Mouse (Mus musculus): ENCODE results near the gene Art3. TPM values are rescaled to one million over a fixed set of nuclear protein-coding genes. Genes with fewer than 3 reads are reported as not detected.

Art3 gene
- polyA plus RNA-seq, 1 experiment from 2014 or later = 4.5 TPM

DNA sequence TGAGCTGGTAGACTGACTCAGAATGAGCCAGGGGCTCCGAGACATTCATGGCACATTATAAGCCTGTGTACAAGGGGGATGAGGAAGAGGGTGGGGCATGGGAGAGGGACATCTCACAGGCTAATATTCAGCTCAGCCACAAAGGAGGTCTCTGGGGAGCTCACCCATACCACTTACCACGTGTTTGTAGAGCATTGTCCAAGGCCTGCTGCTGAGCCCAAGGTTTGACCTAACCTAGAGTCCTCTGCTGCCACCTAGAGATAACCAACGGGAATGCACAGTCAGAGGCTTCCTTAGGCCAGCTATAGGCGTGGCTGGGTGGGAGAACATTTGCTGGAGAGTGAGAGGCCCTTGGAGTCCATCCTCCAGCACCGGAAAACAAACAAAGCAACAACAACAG, 66.5 kb downstream of the Art3 start:
- H3K4me3 ChIP-seq (replicated peaks) = no peak overlapping the region
- no peak overlapping the region for H3K27ac ChIP-seq
- no peaks in the 10 kb centered on the region for H3K9me3 ChIP-seq
- H3K4me1 ChIP-seq (replicated peaks) = no peaks in the 10 kb centered on the region
- H3K9ac ChIP-seq (replicated peaks) = no peak overlapping the region
- peak; percentile 84 for ATAC-seq (ENCODE audit: insufficient number of reproducible peaks, insufficient read depth, low FRiP score, low TSS enrichment, low read depth)
- no peak overlapping the region for H3K4me2 ChIP-seq
- 21% methylated on average over 5 of the region's 5 CpGs for WGBS
- no peaks in the 10 kb centered on the region for H3K36me3 ChIP-seq
- peaks cover 10% of the 10 kb centered on the region for H3K27me3 ChIP-seq

DNA sequence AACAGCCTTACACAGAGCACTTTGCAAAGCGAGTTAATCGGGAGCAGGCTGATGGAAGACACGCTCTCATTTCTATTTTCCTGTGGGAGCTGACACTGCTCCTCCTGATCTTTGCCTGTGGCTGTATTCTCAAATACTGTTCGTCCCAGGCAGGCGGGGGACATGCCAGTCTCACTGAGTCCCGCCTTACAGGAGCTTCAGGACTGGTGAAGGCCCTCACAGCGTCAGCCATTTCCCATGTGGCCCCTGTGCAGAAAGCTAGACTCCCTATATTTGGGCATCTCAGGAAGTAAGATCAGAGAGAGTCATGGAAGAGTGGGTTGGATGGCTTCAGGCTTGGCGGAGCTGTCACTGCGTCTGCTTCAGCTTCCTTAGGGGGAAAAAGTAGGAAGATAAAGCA, 71.2 kb downstream of the Art3 start:
- Histone ChIP-seq H3K27me3 (no peaks in the 10 kb centered on the region), H3K9me3 (no peaks in the 10 kb centered on the region), H3K27ac (no peak overlapping the region), H3K4me1 (replicated peaks) (peaks cover 13% of the 10 kb centered on the region), H3K4me2 (no peak overlapping the region), H3K4me3 (replicated peaks) (no peak overlapping the region), H3K9ac (replicated peaks) (no peak overlapping the region), H3K36me3 (no peaks in the 10 kb centered on the region)
- 75% methylated on average over 9 of the region's 9 CpGs for WGBS
- no peak for ATAC-seq (ENCODE audit: insufficient number of reproducible peaks, insufficient read depth, low FRiP score, low TSS enrichment, low read depth)

GRCm38 (mm10) chr5:92403562-92404399, 72.2 kb downstream of the Art3 start:
- H3K4me1 ChIP-seq (replicated peaks) = peaks cover 13% of the 10 kb centered on the region
- peak; percentile 82; the same call in 1 of the 2 replicates for ATAC-seq (ENCODE audit: insufficient number of reproducible peaks, insufficient read depth, low FRiP score, low TSS enrichment, low read depth)
- H3K9ac ChIP-seq (replicated peaks) = no peak overlapping the region
- no peaks in the 10 kb centered on the region for H3K9me3 ChIP-seq
- no peak overlapping the region; the same call in 1 of the 2 replicates for H3K27ac ChIP-seq
- peak overlapping the region; percentile 13 for H3K4me2 ChIP-seq
- H3K27me3 ChIP-seq = no peaks in the 10 kb centered on the region
- 30% methylated on average over 8 of the region's 10 CpGs for WGBS
- no peaks in the 10 kb centered on the region for H3K36me3 ChIP-seq
- H3K4me3 ChIP-seq (replicated peaks) = no peak overlapping the region

GRCm38 (mm10) chr5:92404400-92404678, 72.7 kb downstream of the Art3 start:
- H3K4me1 ChIP-seq (replicated peaks) = peaks cover 13% of the 10 kb centered on the region
- peak overlapping the region; percentile 13 for H3K4me2 ChIP-seq
- H3K36me3 ChIP-seq = no peaks in the 10 kb centered on the region
- no peak overlapping the region for H3K4me3 ChIP-seq (replicated peaks)
- 9% methylated on average over 2 of the region's 2 CpGs for WGBS
- no peaks in the 10 kb centered on the region for H3K9me3 ChIP-seq
- no peak overlapping the region; the same call in 1 of the 2 replicates for H3K27ac ChIP-seq
- H3K27me3 ChIP-seq = no peaks in the 10 kb centered on the region
- no peak; the same call in 1 of the 2 replicates for ATAC-seq (ENCODE audit: insufficient number of reproducible peaks, insufficient read depth, low FRiP score, low TSS enrichment, low read depth)
- H3K9ac ChIP-seq (replicated peaks) = no peak overlapping the region

- no peak for ATAC-seq (ENCODE audit: insufficient number of reproducible peaks, insufficient read depth, low FRiP score, low TSS enrichment, low read depth)
- WGBS = 81% methylated on average over 9 of the region's 9 CpGs
- Histone ChIP-seq H3K9ac (replicated peaks) (no peak overlapping the region), H3K9me3 (no peaks in the 10 kb centered on the region), H3K4me1 (replicated peaks) (peaks cover 2% of the 10 kb centered on the region), H3K4me2 (no peak overlapping the region), H3K27ac (no peak overlapping the region), H3K27me3 (no peaks in the 10 kb centered on the region), H3K4me3 (replicated peaks) (no peak overlapping the region), H3K36me3 (peaks cover 11% of the 10 kb centered on the region; the same call in 1 of the 2 replicates)
Measured at GRCm38 (mm10) chr5:92409361-92410155, 77.9 kb downstream of the Art3 start.

DNA sequence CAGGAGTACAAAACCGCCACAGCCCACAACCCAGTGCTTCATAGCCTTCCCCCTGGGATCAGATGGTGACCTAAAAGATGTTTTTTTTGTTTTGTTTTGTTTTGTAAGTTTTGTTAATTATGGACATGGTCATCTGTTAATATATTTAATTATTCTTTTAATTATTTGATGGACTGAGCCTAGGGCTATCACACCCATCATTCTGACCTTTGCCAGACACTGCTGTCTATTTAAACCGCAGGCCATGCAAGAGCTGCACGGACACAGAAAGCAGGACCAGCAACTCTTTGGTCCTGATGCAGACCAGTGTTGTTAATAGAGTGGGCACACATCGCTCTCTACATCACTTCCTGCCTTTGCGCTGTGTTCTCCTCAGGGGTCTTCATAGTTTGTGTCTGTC, 78.9 kb downstream of the Art3 start:
- H3K36me3 ChIP-seq = peaks cover 18% of the 10 kb centered on the region
- no peak overlapping the region for H3K9ac ChIP-seq (replicated peaks)
- WGBS = 86% methylated on average over 5 of the region's 5 CpGs
- no peak overlapping the region for H3K4me2 ChIP-seq
- ATAC-seq (ENCODE audit: insufficient number of reproducible peaks, insufficient read depth, low FRiP score, low TSS enrichment, low read depth) = no peak
- no peaks in the 10 kb centered on the region for H3K4me1 ChIP-seq (replicated peaks)
- no peak overlapping the region for H3K27ac ChIP-seq
- no peaks in the 10 kb centered on the region for H3K9me3 ChIP-seq
- H3K27me3 ChIP-seq = no peaks in the 10 kb centered on the region
- no peak overlapping the region for H3K4me3 ChIP-seq (replicated peaks)

DNA sequence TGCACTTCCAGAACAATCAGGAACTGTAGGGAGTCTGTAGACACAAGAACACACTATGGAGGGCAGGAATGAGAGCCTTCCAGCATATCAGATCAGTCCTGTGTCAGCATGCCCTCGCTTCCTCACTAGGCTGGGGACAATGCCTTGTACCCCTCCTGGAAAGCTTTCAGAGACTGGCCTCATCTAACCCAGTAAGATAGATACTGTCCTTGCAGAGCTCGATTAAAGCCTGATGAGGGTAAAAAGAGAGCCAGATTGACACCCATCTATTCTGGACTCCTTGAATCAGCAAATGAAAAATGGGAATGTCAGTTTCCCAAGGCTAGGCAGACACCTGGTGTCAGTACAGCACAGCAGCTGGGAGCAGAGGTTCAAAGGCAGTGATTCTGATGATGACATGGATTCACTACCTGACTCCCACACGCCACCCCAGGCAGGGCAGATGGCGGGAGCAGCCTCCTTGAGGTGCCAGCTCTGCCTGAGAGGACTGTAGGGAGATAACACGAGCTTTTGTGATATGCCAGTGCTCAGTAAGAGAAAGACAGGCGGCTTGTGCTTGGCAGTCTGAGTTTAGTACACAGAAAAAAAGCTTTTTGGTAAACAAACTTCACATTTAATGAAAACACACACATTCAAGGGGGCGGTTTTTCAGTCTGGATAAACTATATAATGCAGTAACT, 80.0 kb downstream of the Art3 start:
- Histone ChIP-seq H3K4me1 (replicated peaks) (no peaks in the 10 kb centered on the region), H3K4me2 (no peak overlapping the region), H3K36me3 (peaks cover 25% of the 10 kb centered on the region), H3K4me3 (replicated peaks) (no peak overlapping the region), H3K9ac (replicated peaks) (no peak overlapping the region), H3K27ac (no peak overlapping the region), H3K9me3 (no peaks in the 10 kb centered on the region), H3K27me3 (no peaks in the 10 kb centered on the region)
- ATAC-seq (ENCODE audit: insufficient number of reproducible peaks, insufficient read depth, low FRiP score, low TSS enrichment, low read depth) = no peak
- 77% methylated on average over 7 of the region's 7 CpGs for WGBS

- no peak overlapping the region for H3K9ac ChIP-seq (replicated peaks)
- no peak overlapping the region for H3K4me2 ChIP-seq
- H3K27me3 ChIP-seq = no peaks in the 10 kb centered on the region
- no peaks in the 10 kb centered on the region for H3K9me3 ChIP-seq
- WGBS = 87% methylated on average over 11 of the region's 11 CpGs
- no peak overlapping the region for H3K4me3 ChIP-seq (replicated peaks)
- no peak for ATAC-seq (ENCODE audit: insufficient number of reproducible peaks, insufficient read depth, low FRiP score, low TSS enrichment, low read depth)
- H3K27ac ChIP-seq = no peak overlapping the region
- H3K4me1 ChIP-seq (replicated peaks) = no peaks in the 10 kb centered on the region
- H3K36me3 ChIP-seq = peaks cover 42% of the 10 kb centered on the region
Measured at GRCm38 (mm10) chr5:92413271-92413981, 81.8 kb downstream of the Art3 start.

- no peak for ATAC-seq (ENCODE audit: insufficient number of reproducible peaks, insufficient read depth, low FRiP score, low TSS enrichment, low read depth)
- Histone ChIP-seq H3K4me3 (replicated peaks) (no peak overlapping the region), H3K4me2 (no peak overlapping the region), H3K9ac (replicated peaks) (no peak overlapping the region), H3K27ac (no peak overlapping the region), H3K9me3 (no peaks in the 10 kb centered on the region), H3K36me3 (peaks cover 47% of the 10 kb centered on the region), H3K27me3 (no peaks in the 10 kb centered on the region), H3K4me1 (replicated peaks) (no peaks in the 10 kb centered on the region)
- 83% methylated on average over 8 of the region's 8 CpGs for WGBS
Measured at GRCm38 (mm10) chr5:92413982-92414375, 82.4 kb downstream of the Art3 start.

DNA sequence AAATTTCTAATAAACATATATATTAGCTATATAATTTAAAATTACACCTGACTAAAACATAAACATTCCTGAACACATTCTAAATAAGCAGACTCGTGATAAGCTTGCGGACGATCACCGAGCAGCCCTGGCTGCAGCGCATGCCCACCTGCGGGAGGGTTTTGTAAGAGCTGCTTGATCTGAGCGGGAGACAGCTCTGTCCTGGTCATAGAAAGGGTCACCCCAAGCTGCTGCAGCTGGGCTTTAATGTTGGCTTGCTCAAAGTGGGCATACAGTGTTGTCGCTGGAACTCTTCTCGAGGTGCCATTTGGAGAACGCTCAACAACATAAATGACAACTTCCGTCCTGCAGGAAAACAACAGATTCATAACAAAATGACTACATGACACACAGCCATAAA, 92.5 kb downstream of the Art3 start:
- Histone ChIP-seq H3K27me3 (no peaks in the 10 kb centered on the region), H3K4me1 (replicated peaks) (no peaks in the 10 kb centered on the region), H3K4me2 (no peak overlapping the region), H3K4me3 (replicated peaks) (no peak overlapping the region), H3K9me3 (peaks cover 4% of the 10 kb centered on the region; the same call in 1 of the 2 replicates), H3K27ac (no peak overlapping the region), H3K9ac (replicated peaks) (no peak overlapping the region), H3K36me3 (peaks cover 91% of the 10 kb centered on the region)
- WGBS = 93% methylated on average over 11 of the region's 11 CpGs
- no peak for ATAC-seq (ENCODE audit: insufficient number of reproducible peaks, insufficient read depth, low FRiP score, low TSS enrichment, low read depth)

DNA sequence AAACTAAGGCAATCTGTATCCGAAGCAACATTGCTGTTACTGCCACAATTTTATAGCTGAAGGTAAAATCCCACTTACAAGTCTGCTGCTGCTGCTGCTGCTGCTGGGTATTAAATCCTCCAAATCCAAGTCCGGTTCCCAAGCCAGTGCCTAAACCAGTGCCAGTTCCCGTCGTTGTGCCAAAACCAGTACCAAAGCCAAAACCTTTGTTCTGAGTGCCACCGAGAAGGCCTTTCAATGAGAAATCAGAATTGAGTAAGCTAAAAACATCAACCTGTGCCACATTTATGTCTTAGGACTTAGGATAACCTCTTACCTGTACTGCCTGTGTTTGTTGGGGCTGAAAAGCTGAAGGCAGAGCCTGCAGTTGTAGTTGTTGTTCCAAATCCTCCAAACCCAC, 99.1 kb downstream of the Art3 start:
- Histone ChIP-seq H3K4me2 (no peak overlapping the region), H3K36me3 (peaks cover 43% of the 10 kb centered on the region), H3K27me3 (no peaks in the 10 kb centered on the region), H3K4me3 (replicated peaks) (no peak overlapping the region), H3K9ac (replicated peaks) (no peak overlapping the region), H3K27ac (no peak overlapping the region), H3K9me3 (peaks cover 4% of the 10 kb centered on the region; the same call in 1 of the 2 replicates), H3K4me1 (replicated peaks) (peaks cover 14% of the 10 kb centered on the region)
- ATAC-seq (ENCODE audit: insufficient number of reproducible peaks, insufficient read depth, low FRiP score, low TSS enrichment, low read depth) = no peak
- WGBS = 88% methylated on average over 5 of the region's 5 CpGs

Measured in limb, embryonic 12.5 days (tissue).